Mouse (Mus musculus) hindlimb bud, embryonic 11.5 days (tissue): ENCODE measurements at regions not wholly inside any gene's neighbourhood (a gene's known extent, or its start where the extent isn't known, plus 50 kb on each side); places are given as distances from the start of the nearest gene placed in this dataset.

ENCODE experiments used
- DNase-seq: peaks from one replicate; pipeline ENCODE4 v3.0.0-alpha.2; 2012; ENCODE audit warnings: low read depth, low spot score; ENCODE audit errors: extremely low spot score

GRCm38 (mm10) chr16:46592618-46593253, 94.4 kb upstream of the Nectin3 start:
- DNase-seq: no peak

GRCm38 (mm10) chr16:46587056-46587455, 88.7 kb upstream of the Nectin3 start:
- DNase-seq: no peak

- no peak for DNase-seq
Measured at GRCm38 (mm10) chr16:46584502-46584901, 86.2 kb upstream of the Nectin3 start.

GRCm38 (mm10) chr16:46581115-46581514, 82.8 kb upstream of the Nectin3 start:
- DNase-seq: no peak

GRCm38 (mm10) chr16:46574221-46574620, 75.9 kb upstream of the Nectin3 start:
- no peak for DNase-seq

GRCm38 (mm10) chr16:46567446-46567845, 69.1 kb upstream of the Nectin3 start:
- DNase-seq: no peak

GRCm38 (mm10) chr16:46566020-46566581, 67.8 kb upstream of the Nectin3 start:
- no peak for DNase-seq

GRCm38 (mm10) chr16:46557281-46557680, 59.0 kb upstream of the Nectin3 start:
- no peak for DNase-seq

- no peak for DNase-seq
Measured at GRCm38 (mm10) chr16:46548207-46548606, 49.9 kb upstream of the Nectin3 start.
